Mouse (Mus musculus): ENCODE data around the gene Gm5089. TPM values are rescaled to one million over a fixed set of nuclear protein-coding genes. Genes with fewer than 3 reads are reported as not detected.

Gm5089 gene
- polyA plus RNA-seq, 1 experiment = not detected

DNA sequence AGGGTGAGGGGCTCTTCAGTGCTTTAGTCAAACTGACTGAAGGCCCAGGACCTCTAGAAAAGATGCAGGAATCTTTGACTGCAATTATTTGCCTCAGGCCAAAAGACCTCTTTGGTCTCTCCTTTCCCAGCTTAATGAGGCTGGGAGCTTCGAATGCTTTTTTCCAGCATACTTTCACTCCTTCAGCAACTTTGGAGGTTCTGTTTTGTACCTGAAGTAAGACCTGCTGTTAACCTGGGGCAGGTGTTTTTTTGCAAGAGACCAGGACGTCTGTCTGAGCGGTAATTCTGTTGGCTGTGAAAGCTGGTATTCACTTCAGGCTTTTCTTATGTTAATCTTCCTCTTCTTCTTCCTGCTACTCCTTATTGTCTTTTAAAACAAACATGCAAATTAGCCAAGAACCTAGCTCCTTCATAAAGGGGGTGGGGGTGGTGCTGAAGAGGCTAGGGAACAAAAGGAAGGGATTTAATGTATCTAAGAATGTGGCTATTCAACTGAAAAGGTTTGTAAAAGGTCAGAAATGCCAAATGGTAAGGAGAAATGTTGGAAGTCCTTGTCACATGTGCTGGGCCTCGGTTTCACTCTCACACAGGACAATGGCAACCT, 34.6 kb downstream of the Gm5089 start:
- H3K4me1 ChIP-seq (ENCODE audit: control insufficient read depth) = no peaks in the 10 kb centered on the region
- no peaks in the 10 kb centered on the region for H3K27me3 ChIP-seq (ENCODE audit: control insufficient read depth)
- no peak for TF ChIP-seq TAL1 (IDR thresholded peaks at IDR 0.05; ENCODE audit: low read length)
- no peak overlapping the region for H3K4me3 ChIP-seq (replicated peaks)
- H3K36me3 ChIP-seq (ENCODE audit: control insufficient read depth) = no peaks in the 10 kb centered on the region
- peaks cover 2% of the 10 kb centered on the region; the same call in 1 of the 2 replicates for H3K9me3 ChIP-seq (ENCODE audit: control insufficient read depth, low read length)

DNA sequence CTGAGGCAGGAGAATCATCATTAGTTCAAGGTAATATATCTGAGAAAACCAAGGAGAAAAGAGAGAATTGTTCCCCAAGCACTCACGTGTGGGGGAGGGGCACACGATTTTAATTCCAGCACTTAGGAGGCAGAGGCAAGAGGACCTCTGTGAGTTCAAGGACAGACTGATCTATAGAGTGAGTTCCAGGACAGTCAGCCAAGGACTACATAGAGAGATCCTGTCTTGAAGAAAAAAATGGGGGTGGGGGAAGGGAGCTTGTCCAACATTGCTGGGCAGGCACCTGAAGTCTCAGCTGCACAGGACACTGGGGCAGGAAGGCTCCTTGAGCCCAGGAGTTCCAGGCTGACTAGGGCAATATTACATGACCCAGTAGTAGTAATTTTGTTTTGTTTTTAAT, 36.1 kb downstream of the Gm5089 start:
- Histone ChIP-seq H3K4me1 (ENCODE audit: control insufficient read depth) (no peaks in the 10 kb centered on the region), H3K27me3 (ENCODE audit: control insufficient read depth) (peaks cover 3% of the 10 kb centered on the region; the same call in 1 of the 2 replicates), H3K36me3 (ENCODE audit: control insufficient read depth) (no peaks in the 10 kb centered on the region), H3K9me3 (ENCODE audit: control insufficient read depth, low read length) (no peaks in the 10 kb centered on the region), H3K4me3 (replicated peaks) (no peak overlapping the region)
- TF ChIP-seq GATA1 (IDR thresholded peaks at IDR 0.05; ENCODE audit: low read length) = no peak
- no peak for TF ChIP-seq TAL1 (IDR thresholded peaks at IDR 0.05; ENCODE audit: low read length)

DNA sequence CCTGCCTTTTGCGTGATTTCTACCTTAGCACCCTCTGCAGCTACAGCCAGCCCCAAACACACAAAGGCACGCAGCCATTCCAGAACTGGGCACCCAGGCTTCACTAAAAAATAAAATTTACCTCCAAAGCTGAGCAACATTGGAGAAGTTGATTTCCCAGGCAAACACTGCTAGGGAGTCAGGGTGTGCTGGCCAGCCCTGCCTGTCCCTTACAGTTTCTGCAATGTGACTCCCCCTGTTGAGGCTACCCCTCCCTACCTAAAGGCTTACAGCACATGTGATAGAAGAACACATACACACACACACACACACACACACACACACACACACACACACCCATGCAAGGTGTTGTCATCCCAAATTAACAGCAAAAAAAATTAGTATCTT, 37.4 kb downstream of the Gm5089 start:
- Histone ChIP-seq H3K36me3 (ENCODE audit: control insufficient read depth) (no peaks in the 10 kb centered on the region), H3K9me3 (ENCODE audit: control insufficient read depth, low read length) (no peaks in the 10 kb centered on the region), H3K4me3 (replicated peaks) (no peak overlapping the region), H3K27me3 (ENCODE audit: control insufficient read depth) (peaks cover 8% of the 10 kb centered on the region; the same call in 1 of the 2 replicates), H3K4me1 (ENCODE audit: control insufficient read depth) (no peaks in the 10 kb centered on the region)
- no peak for TF ChIP-seq TAL1 (IDR thresholded peaks at IDR 0.05; ENCODE audit: low read length)
- TF ChIP-seq GATA1 (IDR thresholded peaks at IDR 0.05; ENCODE audit: low read length) = no peak

DNA sequence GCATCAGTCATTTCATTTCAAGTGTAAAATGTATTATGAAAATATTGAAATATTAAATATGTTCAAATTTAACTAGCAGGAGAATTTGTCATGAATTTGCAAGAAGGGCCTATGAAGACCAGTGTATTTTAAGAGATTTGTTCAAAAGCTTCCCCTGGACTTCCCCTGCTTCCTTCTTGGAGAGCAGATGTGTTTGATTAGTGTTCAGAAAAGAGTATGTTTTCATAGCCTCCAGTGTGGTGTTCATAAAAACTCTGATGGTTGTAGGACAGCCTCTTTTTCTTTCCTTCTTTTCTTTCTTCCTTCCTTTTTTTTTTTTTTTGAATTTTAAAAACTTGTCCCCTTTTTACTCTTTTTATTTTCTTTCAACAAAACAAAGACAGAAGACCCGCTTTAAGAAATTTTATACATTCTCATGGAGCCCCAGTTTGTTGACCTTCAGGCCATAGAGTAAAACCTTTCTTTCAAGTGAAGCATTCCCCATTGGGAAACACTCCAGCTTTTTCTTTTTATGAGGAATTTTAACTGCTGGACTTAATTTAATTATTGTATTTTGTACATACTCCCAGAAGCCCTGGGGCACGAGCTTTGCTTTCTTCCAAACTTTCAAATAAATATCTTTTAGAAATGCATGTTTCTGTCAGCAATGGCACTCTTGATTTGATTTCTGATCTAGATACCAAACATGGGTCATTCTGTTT, 37.9 kb downstream of the Gm5089 start:
- H3K9me3 ChIP-seq (ENCODE audit: control insufficient read depth, low read length) = no peaks in the 10 kb centered on the region
- H3K27me3 ChIP-seq (ENCODE audit: control insufficient read depth) = peaks cover 12% of the 10 kb centered on the region
- H3K4me3 ChIP-seq (replicated peaks) = no peak overlapping the region
- H3K36me3 ChIP-seq (ENCODE audit: control insufficient read depth) = no peaks in the 10 kb centered on the region
- H3K4me1 ChIP-seq (ENCODE audit: control insufficient read depth) = no peaks in the 10 kb centered on the region
- no peak for TF ChIP-seq TAL1 (IDR thresholded peaks at IDR 0.05; ENCODE audit: low read length)
- TF ChIP-seq GATA1 (IDR thresholded peaks at IDR 0.05; ENCODE audit: low read length) = no peak

DNA sequence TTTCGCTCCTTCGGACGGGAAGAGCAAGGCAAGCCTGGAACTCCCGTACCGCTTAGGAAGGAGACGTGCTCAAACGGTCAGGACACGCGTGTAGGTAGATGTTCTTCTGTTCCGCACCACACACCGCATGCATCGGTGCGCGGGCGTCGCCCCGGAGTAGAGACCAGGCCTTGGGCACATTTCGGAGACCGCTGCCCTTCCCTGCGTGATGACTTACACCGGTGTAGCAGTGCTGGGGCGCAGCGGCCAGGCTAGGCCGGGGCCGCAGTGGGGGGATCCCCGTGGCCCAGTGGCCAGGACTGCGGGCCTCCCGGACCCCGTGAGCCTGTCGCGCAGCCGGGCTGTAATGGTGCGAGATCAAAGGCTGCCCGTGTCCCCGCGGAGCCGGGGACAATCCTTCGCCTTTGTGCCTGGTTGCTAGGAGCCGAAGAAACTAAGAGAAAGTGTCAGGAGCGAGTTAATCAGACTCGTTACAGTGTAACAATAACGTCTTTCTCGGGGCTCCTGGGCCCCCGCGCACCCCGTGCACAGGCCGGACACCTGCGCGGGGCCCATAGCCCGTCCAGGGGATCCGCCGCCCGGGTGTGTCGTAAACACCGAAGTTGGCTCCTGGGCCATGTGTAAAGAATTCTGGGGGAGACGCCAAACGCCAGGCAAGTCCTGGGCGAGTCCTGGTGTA, 44.2 kb downstream of the Gm5089 start:
- TF ChIP-seq TAL1 (IDR thresholded peaks at IDR 0.05; ENCODE audit: low read length) (no peak), GATA1 (IDR thresholded peaks at IDR 0.05; ENCODE audit: low read length) (no peak)
- Histone ChIP-seq H3K4me1 (ENCODE audit: control insufficient read depth) (no peaks in the 10 kb centered on the region), H3K36me3 (ENCODE audit: control insufficient read depth) (no peaks in the 10 kb centered on the region), H3K4me3 (replicated peaks) (no peak overlapping the region), H3K27me3 (ENCODE audit: control insufficient read depth) (peaks cover 49% of the 10 kb centered on the region), H3K9me3 (ENCODE audit: control insufficient read depth, low read length) (peaks cover 2% of the 10 kb centered on the region; the same call in 1 of the 2 replicates)

DNA sequence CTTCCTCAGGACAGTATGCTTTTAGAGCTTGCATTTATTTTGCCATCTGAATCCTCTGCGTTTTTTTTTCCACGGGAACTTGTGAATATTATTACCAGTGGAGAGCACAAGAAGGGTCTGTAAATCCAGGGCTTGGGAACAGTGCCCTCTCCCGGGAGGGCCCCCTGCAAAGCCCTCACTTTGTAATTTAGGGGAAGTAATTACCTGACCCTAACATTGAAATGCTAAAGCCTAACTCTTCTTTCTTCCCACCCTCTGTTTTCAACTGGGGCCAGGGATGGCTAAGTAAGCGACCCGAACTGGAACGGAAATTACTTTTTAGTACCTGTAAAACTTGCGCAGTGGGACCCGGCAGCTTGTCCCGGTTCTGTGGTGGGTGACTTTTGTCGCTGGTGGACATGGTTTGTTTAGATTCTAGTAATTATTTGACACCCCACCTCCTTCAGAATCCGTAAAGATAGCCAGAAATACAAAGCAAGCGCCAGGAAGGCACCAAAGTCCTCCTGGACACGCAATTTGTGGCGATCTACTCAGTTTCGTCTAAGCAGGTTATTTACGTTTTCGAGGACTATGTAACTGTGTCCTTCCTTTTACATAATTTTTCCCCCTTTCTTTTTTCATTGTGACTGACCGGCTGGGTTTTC, 44.9 kb downstream of the Gm5089 start:
- Histone ChIP-seq H3K4me1 (ENCODE audit: control insufficient read depth) (no peaks in the 10 kb centered on the region), H3K27me3 (ENCODE audit: control insufficient read depth) (peaks cover 49% of the 10 kb centered on the region), H3K9me3 (ENCODE audit: control insufficient read depth, low read length) (peaks cover 2% of the 10 kb centered on the region; the same call in 1 of the 2 replicates), H3K4me3 (replicated peaks) (no peak overlapping the region), H3K36me3 (ENCODE audit: control insufficient read depth) (no peaks in the 10 kb centered on the region)
- TF ChIP-seq TAL1 (IDR thresholded peaks at IDR 0.05; ENCODE audit: low read length) = no peak
- TF ChIP-seq GATA1 (IDR thresholded peaks at IDR 0.05; ENCODE audit: low read length) = no peak

DNA sequence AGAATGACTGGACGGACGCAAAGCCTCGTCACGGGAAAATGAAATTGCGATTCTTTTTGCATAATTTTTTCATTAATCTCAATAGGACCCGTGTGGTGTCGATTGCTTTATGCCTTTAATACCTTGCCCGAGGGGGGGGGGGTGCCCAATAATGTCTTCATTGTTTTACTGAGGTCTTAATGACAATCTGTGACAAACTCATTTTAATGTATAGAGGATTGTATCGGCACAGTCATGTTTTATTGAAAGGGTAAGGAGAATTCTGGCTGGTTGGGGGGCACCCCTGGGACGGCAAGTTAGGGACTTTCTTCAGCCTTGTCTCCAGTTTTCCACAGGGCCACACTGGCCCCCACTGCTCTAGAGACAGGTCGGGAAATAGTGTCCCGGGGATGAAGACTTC, 45.7 kb downstream of the Gm5089 start:
- no peaks in the 10 kb centered on the region for H3K36me3 ChIP-seq (ENCODE audit: control insufficient read depth)
- H3K4me3 ChIP-seq (replicated peaks) = no peak overlapping the region
- TF ChIP-seq GATA1 (IDR thresholded peaks at IDR 0.05; ENCODE audit: low read length) = no peak
- no peak for TF ChIP-seq TAL1 (IDR thresholded peaks at IDR 0.05; ENCODE audit: low read length)
- no peaks in the 10 kb centered on the region for H3K4me1 ChIP-seq (ENCODE audit: control insufficient read depth)
- peaks cover 2% of the 10 kb centered on the region; the same call in 1 of the 2 replicates for H3K9me3 ChIP-seq (ENCODE audit: control insufficient read depth, low read length)
- H3K27me3 ChIP-seq (ENCODE audit: control insufficient read depth) = peaks cover 49% of the 10 kb centered on the region

DNA sequence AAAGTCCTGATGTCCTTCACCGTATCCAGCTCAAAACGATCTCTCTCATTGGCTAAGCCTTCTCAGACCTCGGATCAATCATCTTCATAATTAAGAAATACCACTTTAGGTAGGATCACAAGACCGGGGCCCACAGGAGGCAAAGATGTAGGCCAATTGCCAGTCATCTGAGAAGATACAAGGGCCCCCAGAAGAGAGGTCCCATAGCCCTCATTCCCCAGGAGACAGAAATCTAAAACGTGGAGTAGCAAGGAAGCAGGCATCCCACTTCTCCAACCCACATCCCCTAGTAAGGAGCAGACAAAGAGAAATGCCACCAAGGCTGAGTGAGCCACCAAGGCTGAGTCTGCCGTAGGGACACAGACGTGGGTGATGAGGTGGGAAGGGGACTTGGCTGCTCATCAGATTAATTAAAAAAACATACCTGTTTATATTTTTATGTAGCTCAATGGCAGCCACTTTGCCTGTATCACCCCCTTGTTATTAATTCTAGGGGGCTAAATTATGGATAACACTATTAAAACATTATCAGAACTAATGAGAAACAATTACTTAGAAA, 46.2 kb downstream of the Gm5089 start:
- H3K27me3 ChIP-seq (ENCODE audit: control insufficient read depth) = peaks cover 45% of the 10 kb centered on the region
- H3K9me3 ChIP-seq (ENCODE audit: control insufficient read depth, low read length) = peaks cover 2% of the 10 kb centered on the region; the same call in 1 of the 2 replicates
- H3K4me1 ChIP-seq (ENCODE audit: control insufficient read depth) = no peaks in the 10 kb centered on the region
- H3K36me3 ChIP-seq (ENCODE audit: control insufficient read depth) = no peaks in the 10 kb centered on the region
- TF ChIP-seq TAL1 (IDR thresholded peaks at IDR 0.05; ENCODE audit: low read length) (no peak), GATA1 (IDR thresholded peaks at IDR 0.05; ENCODE audit: low read length) (no peak)
- no peak overlapping the region for H3K4me3 ChIP-seq (replicated peaks)

Data from erythroblast, embryonic 14.5 days (primary cell).